Mouse (Mus musculus): ENCODE data around the gene Gm49601.

Gm49601 gene

DNA sequence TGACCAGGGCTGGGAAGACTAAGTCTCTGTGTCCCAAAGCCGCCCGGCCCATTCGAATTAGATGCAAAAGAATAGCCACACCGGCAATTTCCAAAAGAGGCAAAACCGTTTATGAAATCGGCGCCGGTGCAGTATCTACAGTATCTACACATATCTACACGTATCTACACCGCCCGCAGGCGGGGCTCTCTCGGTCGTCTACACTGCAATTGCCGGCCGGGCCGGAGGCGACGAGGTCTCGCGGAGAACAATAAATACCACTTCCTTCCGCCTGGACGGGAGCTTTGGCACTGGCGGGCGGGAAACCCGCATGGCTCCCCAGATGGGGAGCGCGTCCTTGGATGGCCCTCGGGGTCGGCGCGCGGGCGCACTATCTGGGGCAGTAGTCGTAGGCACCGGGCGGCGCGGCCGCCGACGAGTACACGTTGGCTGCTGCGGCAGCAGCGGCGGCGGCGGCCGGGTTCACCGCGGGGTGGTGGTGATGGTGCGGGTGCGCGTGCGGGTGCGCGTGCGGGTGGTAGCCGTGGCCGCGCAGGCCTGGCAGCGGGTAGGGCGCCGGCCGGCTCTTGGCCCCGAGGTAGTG, 44.5 kb downstream of the Gm49601 start:
- no peak for DNase-seq

DNA sequence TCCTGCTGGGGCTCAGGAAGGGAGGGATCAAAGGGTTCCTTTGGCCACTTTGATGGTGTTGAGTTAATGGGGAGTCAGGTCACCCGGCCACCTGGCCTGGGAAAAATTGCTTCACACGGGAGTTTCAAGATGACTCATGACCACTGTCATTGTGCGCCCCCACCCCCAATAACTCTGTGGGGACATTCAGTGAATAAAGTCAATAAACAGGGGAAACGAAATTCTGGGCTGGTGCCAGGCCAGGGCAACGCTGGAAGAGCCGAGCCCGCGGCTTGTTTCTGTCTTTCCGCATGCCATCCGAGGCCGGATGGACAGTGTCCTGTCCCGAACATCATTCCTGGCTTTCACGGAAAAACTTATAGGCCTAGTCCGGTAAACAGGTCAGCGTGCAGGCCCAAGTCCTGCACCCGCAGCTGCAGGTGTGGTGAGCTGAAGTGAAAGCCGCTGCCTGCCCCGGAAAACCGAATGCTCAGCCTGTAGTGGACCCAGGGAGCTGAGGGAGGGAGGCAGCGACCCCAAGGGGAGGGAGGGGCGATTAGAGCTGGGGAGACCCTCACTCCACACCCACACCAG, 45.1 kb downstream of the Gm49601 start:
- DNase-seq = no peak

DNA sequence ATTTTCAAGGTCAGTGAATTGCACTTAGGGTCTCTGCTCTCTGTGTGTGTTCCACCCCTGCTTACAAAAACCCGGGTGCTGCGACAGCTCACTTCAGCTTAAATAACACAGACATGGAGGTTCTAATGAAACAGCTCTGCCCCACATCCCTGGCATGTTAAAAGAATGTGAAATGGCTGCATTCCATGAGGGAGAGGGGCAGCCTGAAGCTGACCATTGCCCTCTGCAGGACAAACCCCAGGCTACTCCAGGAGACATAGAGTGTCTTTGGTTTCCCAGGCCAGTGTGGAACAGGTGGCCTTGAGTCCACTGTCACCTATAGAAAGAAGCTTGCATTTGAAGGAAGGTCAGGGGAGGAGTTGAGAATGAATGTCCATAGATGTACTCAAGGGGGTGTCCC, 45.8 kb downstream of the Gm49601 start:
- no peak for DNase-seq

DNA sequence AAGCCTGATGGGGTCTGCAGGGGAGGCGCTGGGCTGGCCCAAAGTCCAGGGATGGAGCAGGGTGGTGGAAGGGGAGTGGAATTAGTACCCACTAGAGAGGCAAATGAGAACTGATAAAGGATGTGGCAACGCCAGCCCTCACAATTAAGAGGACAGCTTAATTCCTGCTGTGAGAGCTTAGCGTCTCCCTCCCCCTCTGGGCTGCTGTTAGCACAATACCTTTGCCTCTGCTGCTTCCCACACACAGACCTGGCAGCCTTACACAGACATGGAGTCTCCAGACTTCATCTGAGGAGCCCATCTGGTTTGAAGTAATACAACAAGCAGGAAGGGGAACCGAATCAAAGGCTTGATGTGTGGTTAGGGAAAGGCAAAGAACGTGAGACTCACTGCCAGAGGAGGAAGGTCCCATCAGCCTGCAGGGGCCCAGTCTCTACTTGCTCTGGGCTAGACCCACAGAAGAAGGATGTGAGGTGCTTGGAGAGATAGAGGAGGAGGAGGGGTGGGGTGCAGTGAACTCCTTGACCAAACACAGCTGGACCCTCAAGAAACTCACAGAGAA, 48.5 kb downstream of the Gm49601 start:
- no peak for DNase-seq

GRCm38 (mm10) chr16:18577071-18577470, 49.2 kb downstream of the Gm49601 start:
- no peak for DNase-seq

GRCm38 (mm10) chr16:18574196-18574595, 52.0 kb downstream of the Gm49601 start:
- DNase-seq = no peak

Data from kidney, adult 9 months (tissue).